Mouse (Mus musculus) liver, embryonic 14.5 days (tissue): ENCODE measurements around the gene Fcgr1.
A peak's percentile ranks its signal among the peaks of the same experiment; 100 is the strongest.

ENCODE experiments used
- CTCF ChIP-seq: IDR thresholded peaks from 2 replicates; pipeline ENCODE4 v1.5.1; 2016; ENCODE audit warnings: antibody characterized with exemption, low read depth, control low read depth
- EP300 ChIP-seq: IDR thresholded peaks from 2 replicates; pipeline ENCODE4 v1.6.1; 2016; ENCODE audit warnings: antibody characterized with exemption, low read depth

DNA sequence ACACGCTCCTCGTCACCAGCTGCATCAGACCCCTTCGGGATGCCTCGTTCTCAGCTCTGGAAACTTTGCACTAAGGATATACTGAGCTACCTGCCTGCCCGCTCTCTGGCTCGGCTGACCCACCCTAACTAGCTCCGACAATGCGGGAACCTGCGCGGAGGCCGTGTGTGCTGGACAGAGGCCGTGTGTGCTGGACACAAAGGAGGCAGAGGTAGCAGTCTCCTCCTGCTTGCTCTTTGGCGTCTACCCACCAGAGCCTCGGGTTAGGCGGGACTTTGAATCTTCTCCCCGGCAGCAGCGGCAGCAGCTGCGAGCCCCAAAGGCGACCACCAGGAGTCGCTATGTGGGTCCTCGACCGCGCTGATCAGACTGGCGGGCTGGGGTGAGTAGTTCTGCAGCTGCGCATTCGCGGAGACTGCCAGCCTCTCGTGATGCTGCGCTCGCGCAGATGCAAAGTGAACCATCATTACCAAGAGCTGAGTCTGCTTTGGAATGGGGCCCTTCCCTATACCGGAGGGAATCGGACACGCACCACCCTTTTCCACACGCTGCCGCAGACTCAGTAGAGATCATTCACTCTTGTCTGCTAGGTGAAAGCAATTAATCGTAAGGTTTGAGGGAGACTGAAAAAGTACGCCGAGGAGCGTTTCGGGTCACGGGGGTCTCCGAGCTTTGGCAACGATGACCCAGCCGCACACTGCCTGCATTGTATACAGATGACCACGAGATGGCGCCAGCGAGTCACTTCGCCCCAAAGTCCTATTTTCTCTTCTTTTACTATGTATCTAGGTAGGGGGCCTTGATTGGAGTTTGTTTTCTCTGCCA lies 15.8 kb downstream of the Fcgr1 start:
- peak; percentile 90 for TF ChIP-seq CTCF
- TF ChIP-seq EP300 = no peak
